Mouse (Mus musculus) brain, embryonic 14.5 days (tissue): ENCODE measurements at regions not wholly inside any gene's neighbourhood (a gene's known extent, or its start where the extent isn't known, plus 50 kb on each side); places are given as distances from the start of the nearest gene placed in this dataset.

ENCODE experiments used
- CTCF ChIP-seq: fragments of 200-500 bp; IDR thresholded peaks from 2 replicates; pipeline ENCODE4 v1.5.1; 2012; ENCODE audit warnings: inconsistent platforms, mild to moderate bottlenecking, moderate library complexity, borderline replicate concordance; ENCODE audit not compliant: insufficient read depth, insufficient read length; ENCODE audit errors: extremely low read depth
- POLR2A ChIP-seq: fragments of 200-500 bp; IDR thresholded peaks from 2 replicates; pipeline ENCODE4 v1.6.1; 2012; ENCODE audit warnings: mild to moderate bottlenecking, inconsistent platforms, borderline replicate concordance; ENCODE audit not compliant: poor library complexity, insufficient read depth, insufficient read length, severe bottlenecking; ENCODE audit errors: extremely low read depth

GRCm38 (mm10) chr14:102215267-102215964 lies 485.7 kb downstream of the Lmo7 start:
- TF ChIP-seq CTCF (no peak), POLR2A (no peak)
